Mouse (Mus musculus): ENCODE measurements around the gene Pkib. TPM values are rescaled to one million over a fixed set of nuclear protein-coding genes. Genes with fewer than 3 reads are reported as not detected.

Gene Pkib
- polyA plus RNA-seq, 1 experiment from 2014 or later, result 2.8 TPM

DNA sequence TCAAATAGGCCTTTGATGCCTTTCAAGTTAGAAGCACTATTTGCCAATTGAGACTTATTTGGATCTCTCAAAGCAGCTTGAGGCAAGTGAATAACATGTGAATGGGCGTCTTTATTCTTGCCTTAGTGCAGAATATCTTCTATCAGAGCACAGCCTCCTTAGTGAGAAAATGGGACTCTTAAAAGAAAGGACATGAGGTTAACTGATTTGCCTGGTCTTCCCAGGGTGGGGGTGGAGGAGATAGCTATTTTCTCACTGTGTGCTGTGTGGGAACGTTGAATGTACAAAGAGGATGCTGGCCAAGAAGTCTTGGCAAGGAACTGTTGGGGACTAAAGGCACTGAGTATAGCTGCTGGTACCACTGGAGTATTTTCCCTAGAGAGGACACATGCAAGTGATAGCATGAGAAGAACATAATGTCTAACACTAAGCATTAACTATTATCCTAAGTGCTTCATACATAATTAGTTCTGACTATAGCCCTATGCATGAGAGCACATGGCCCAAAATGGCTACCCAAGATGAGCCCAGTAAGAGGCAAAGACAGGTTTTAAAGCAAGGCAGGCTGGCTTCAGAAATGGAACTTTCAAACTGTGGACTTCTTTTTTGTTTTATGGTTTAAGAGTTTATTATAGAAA, 112.5 kb downstream of the Pkib start:
- 34% methylated on average over 2 of the region's 2 CpGs for WGBS
- no peaks in the 10 kb centered on the region for H3K9me3 ChIP-seq (ENCODE audit: control insufficient read depth, low read length)
- H3K9ac ChIP-seq (replicated peaks; ENCODE audit: low read depth, low read length), result no peak overlapping the region
- no peaks in the 10 kb centered on the region for H3K27me3 ChIP-seq (ENCODE audit: control insufficient read depth, insufficient read depth, low read length)
- ATAC-seq (ENCODE audit: low read depth), result peak; percentile 85
- H3K36me3 ChIP-seq (ENCODE audit: control insufficient read depth, insufficient read depth, low read length), result no peaks in the 10 kb centered on the region
- H3K4me2 ChIP-seq (ENCODE audit: low read depth, low read length), result no peak overlapping the region
- no peak overlapping the region for H3K4me3 ChIP-seq (ENCODE audit: low read depth, low read length)
- no peaks in the 10 kb centered on the region for H3K4me1 ChIP-seq (ENCODE audit: control insufficient read depth, insufficient read depth, low read length)
- H3K27ac ChIP-seq (ENCODE audit: low read depth, low read length), result peak overlapping the region; percentile 45; the same call in 1 of the 2 replicates

DNA sequence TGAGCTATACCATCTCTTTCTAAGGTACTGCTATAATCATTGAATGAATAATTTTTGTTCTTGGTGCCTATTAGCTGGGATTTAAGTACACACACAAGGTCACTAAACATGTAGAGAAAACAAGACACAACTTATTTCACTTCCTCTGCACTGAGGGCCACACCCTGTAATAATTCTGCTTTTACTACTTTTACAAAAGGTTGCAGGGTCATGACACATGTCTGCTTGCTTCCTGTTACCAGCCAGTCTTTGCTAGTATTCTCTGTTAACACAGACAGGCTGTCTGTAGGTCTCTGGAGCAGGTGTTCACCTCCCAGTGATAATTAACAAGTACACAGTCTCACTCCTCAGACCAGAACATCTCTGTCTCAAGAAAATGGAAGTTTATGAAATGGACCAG, 113.7 kb downstream of the Pkib start:
- Histone ChIP-seq H3K27me3 (ENCODE audit: control insufficient read depth, insufficient read depth, low read length) (no peaks in the 10 kb centered on the region), H3K4me1 (ENCODE audit: control insufficient read depth, insufficient read depth, low read length) (no peaks in the 10 kb centered on the region), H3K36me3 (ENCODE audit: control insufficient read depth, insufficient read depth, low read length) (no peaks in the 10 kb centered on the region), H3K9me3 (ENCODE audit: control insufficient read depth, low read length) (no peaks in the 10 kb centered on the region), H3K4me2 (ENCODE audit: low read depth, low read length) (no peak overlapping the region), H3K4me3 (ENCODE audit: low read depth, low read length) (no peak overlapping the region), H3K9ac (replicated peaks; ENCODE audit: low read depth, low read length) (no peak overlapping the region), H3K27ac (ENCODE audit: low read depth, low read length) (no peak overlapping the region)
- no peak for ATAC-seq (ENCODE audit: low read depth)

DNA sequence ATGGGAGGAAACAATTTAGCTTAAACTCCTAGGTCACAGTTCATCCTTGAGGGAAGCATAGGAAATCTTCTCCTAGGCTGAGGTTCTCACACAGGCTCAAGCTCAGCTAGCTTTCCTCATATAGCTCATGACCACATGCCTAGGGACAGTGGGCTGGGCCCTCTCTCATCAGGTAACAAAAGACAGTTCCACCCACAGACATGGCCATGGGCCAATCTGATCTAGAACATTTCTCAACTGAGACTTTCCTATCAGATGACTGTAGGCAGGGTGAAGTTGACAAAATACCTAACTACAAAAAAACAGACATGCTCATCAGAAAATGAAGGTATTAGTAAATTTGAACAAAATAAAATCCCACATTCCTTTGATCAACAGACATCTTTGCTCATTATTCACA, 115.3 kb downstream of the Pkib start:
- Histone ChIP-seq H3K4me2 (ENCODE audit: low read depth, low read length) (no peak overlapping the region), H3K36me3 (ENCODE audit: control insufficient read depth, insufficient read depth, low read length) (no peaks in the 10 kb centered on the region), H3K9me3 (ENCODE audit: control insufficient read depth, low read length) (no peaks in the 10 kb centered on the region), H3K9ac (replicated peaks; ENCODE audit: low read depth, low read length) (no peak overlapping the region), H3K4me3 (ENCODE audit: low read depth, low read length) (no peak overlapping the region), H3K27ac (ENCODE audit: low read depth, low read length) (no peak overlapping the region), H3K4me1 (ENCODE audit: control insufficient read depth, insufficient read depth, low read length) (no peaks in the 10 kb centered on the region), H3K27me3 (ENCODE audit: control insufficient read depth, insufficient read depth, low read length) (no peaks in the 10 kb centered on the region)
- ATAC-seq (ENCODE audit: low read depth), result no peak

DNA sequence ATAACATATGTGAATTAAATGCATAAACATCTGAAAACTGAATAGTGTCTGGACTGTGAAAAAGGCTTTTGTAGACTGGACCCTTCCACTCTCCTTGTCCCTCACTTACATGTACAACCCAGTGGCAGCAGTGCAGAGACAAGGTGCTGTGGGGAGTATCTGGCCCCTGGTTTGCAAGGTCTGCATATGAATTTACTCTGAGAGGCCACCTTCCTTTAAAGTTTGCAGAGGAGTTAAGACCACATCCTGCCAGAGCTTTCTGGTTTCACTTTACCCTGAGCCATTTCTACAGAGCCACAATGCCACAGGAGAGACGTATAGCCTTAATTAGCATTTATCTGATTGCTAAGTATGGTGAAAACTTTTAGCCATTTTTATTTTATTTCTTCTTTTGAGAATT, 121.6 kb downstream of the Pkib start:
- Histone ChIP-seq H3K9ac (replicated peaks; ENCODE audit: low read depth, low read length) (no peak overlapping the region), H3K27me3 (ENCODE audit: control insufficient read depth, insufficient read depth, low read length) (no peaks in the 10 kb centered on the region), H3K36me3 (ENCODE audit: control insufficient read depth, insufficient read depth, low read length) (no peaks in the 10 kb centered on the region), H3K9me3 (ENCODE audit: control insufficient read depth, low read length) (no peaks in the 10 kb centered on the region), H3K27ac (ENCODE audit: low read depth, low read length) (no peak overlapping the region), H3K4me2 (ENCODE audit: low read depth, low read length) (no peak overlapping the region), H3K4me1 (ENCODE audit: control insufficient read depth, insufficient read depth, low read length) (no peaks in the 10 kb centered on the region), H3K4me3 (ENCODE audit: low read depth, low read length) (no peak overlapping the region)
- no peak for ATAC-seq (ENCODE audit: low read depth)
- 93% methylated on average over 1 of the region's 1 CpGs for WGBS

DNA sequence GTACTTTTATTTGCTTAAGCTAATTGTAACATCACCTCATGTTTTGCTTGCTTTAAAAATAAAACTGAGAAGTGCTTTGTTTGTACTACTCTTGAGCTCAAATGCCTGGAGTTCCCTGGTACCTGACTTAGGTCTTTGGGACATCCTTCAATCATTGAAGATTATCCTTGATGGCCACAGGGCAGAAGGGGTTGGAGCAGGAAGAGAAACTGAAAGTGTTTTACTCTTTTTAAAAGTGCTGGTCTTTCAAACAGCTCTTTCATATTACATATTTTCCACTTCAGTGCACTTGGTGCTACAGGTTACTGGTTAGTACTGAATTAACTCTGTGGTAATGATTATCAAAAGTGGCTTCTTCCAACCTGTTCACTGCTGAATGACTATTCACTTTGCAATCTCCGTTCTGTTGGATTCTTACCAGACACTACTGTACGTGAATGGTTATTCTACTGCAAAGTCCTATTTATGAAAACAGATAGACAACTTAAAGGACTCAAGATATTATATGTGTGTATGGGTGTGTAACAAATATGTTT, 123.5 kb downstream of the Pkib start:
- Histone ChIP-seq H3K4me3 (ENCODE audit: low read depth, low read length) (no peak overlapping the region), H3K9ac (replicated peaks; ENCODE audit: low read depth, low read length) (no peak overlapping the region), H3K4me1 (ENCODE audit: control insufficient read depth, insufficient read depth, low read length) (no peaks in the 10 kb centered on the region), H3K27ac (ENCODE audit: low read depth, low read length) (no peak overlapping the region), H3K9me3 (ENCODE audit: control insufficient read depth, low read length) (no peaks in the 10 kb centered on the region), H3K27me3 (ENCODE audit: control insufficient read depth, insufficient read depth, low read length) (no peaks in the 10 kb centered on the region), H3K36me3 (ENCODE audit: control insufficient read depth, insufficient read depth, low read length) (no peaks in the 10 kb centered on the region), H3K4me2 (ENCODE audit: low read depth, low read length) (no peak overlapping the region)
- no peak for ATAC-seq (ENCODE audit: low read depth)
- WGBS, result 97% methylated on average over 2 of the region's 2 CpGs

DNA sequence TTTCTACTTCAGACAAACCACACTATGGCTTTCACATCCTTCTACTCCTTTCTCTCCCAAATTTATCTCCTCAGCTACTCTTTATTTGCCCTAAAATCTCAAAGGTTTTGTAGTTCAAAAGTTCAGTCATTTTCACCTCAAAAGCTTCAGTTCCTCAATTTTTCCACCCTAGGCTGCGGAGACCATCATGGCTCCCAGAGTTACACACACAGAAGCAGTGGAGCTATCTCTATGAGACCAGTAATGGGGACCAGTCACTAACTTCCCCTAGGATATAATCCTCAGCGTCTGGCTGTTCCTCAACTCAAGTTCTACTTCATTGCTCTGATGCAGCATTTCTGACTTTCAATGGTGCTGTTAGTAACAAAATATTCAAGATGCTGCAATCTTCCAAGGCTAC, 127.2 kb downstream of the Pkib start:
- Histone ChIP-seq H3K9me3 (ENCODE audit: control insufficient read depth, low read length) (no peaks in the 10 kb centered on the region), H3K9ac (replicated peaks; ENCODE audit: low read depth, low read length) (no peak overlapping the region), H3K27me3 (ENCODE audit: control insufficient read depth, insufficient read depth, low read length) (no peaks in the 10 kb centered on the region), H3K4me3 (ENCODE audit: low read depth, low read length) (no peak overlapping the region), H3K27ac (ENCODE audit: low read depth, low read length) (no peak overlapping the region), H3K4me2 (ENCODE audit: low read depth, low read length) (no peak overlapping the region), H3K36me3 (ENCODE audit: control insufficient read depth, insufficient read depth, low read length) (no peaks in the 10 kb centered on the region), H3K4me1 (ENCODE audit: control insufficient read depth, insufficient read depth, low read length) (no peaks in the 10 kb centered on the region)
- WGBS, result 92% methylated on average over 2 of the region's 2 CpGs
- ATAC-seq (ENCODE audit: low read depth), result no peak

DNA sequence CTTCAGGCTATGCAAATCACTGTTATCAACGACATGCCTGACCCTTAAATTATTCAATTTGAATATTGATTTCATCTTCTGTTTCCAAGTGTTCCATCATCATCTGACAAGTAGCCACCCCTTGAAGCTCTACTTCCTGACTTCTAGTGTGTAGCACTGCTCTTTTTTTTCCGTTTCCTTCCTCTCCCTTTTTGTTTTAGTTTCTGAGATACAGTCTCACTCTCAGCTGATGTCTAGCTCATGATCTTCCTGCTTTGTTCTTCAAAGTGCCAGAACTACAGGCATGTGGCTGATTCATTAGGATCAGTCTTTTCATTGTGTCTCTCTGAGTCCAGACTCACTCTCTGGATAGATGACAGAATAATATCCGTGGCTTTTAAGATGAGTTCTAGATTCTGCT, 128.9 kb downstream of the Pkib start:
- no peak overlapping the region for H3K4me3 ChIP-seq (ENCODE audit: low read depth, low read length)
- 72% methylated on average over 3 of the region's 3 CpGs for WGBS
- ATAC-seq (ENCODE audit: low read depth), result no peak
- H3K27ac ChIP-seq (ENCODE audit: low read depth, low read length), result no peak overlapping the region
- H3K27me3 ChIP-seq (ENCODE audit: control insufficient read depth, insufficient read depth, low read length), result no peaks in the 10 kb centered on the region
- H3K4me2 ChIP-seq (ENCODE audit: low read depth, low read length), result no peak overlapping the region
- no peaks in the 10 kb centered on the region for H3K36me3 ChIP-seq (ENCODE audit: control insufficient read depth, insufficient read depth, low read length)
- no peaks in the 10 kb centered on the region for H3K9me3 ChIP-seq (ENCODE audit: control insufficient read depth, low read length)
- no peak overlapping the region for H3K9ac ChIP-seq (replicated peaks; ENCODE audit: low read depth, low read length)
- H3K4me1 ChIP-seq (ENCODE audit: control insufficient read depth, insufficient read depth, low read length), result no peaks in the 10 kb centered on the region

DNA sequence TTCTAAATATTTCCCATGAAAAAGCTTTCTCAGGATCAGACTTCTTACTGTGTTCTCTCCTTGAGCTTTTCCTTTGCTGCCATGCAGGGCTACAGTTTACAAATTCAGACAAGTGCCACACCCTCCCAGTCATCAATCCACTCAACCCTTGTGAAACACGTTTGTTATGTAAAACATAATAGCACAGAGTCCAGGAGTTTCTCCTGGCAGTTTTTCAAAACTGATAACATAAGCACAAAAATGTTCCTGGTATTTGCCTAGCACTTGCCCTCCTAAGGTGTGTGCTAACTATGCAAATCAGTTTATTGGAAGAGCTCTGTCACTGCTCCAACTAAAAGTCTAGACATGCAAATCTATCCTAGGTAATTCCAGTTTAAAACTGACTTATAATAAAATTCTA, 131.3 kb downstream of the Pkib start:
- Histone ChIP-seq H3K27me3 (ENCODE audit: control insufficient read depth, insufficient read depth, low read length) (no peaks in the 10 kb centered on the region), H3K4me3 (ENCODE audit: low read depth, low read length) (no peak overlapping the region), H3K36me3 (ENCODE audit: control insufficient read depth, insufficient read depth, low read length) (no peaks in the 10 kb centered on the region), H3K4me1 (ENCODE audit: control insufficient read depth, insufficient read depth, low read length) (no peaks in the 10 kb centered on the region), H3K9ac (replicated peaks; ENCODE audit: low read depth, low read length) (no peak overlapping the region), H3K9me3 (ENCODE audit: control insufficient read depth, low read length) (no peaks in the 10 kb centered on the region), H3K4me2 (ENCODE audit: low read depth, low read length) (no peak overlapping the region), H3K27ac (ENCODE audit: low read depth, low read length) (no peak overlapping the region)
- 36% methylated on average over 1 of the region's 1 CpGs for WGBS
- no peak for ATAC-seq (ENCODE audit: low read depth)

DNA sequence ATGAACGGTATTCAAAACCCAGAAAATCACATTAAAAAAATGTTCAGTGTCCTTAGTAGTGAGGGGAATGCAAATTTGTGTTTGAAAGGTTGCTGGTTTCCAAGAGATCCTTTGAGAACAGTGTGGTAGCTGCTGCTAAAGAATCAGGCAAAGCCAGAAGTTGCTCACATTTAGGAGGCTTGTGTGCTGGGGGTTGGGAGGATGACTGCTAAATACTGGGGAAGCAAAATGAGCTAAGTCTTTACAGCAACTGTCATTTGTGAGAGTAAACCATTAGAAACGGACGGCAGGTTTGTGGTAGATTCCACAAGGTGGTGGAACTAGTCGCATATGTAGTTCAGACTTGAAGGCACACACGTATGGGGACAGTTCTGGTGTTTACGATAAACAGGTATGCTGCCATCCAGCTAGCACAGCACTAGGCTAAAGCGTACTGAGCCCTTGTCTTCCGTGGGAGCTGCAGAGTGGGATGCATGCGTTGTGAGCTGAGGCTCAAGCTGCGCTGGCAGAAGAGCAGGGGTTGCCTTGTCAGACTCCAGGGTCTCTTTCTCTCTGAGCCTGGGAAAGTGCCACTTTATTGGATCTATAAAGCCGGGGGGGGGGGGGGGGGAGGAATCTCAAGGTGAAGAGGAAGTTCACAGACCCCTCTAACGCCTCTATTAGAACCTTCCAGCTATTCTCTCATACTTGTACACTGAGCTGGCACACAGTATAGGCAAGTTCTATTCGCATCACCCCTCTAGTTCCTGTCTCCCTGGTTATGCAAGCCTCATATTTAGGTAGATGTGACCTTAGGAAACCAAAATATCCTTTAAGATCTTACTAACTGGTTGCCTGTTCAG, 151.7 kb downstream of the Pkib start:
- Histone ChIP-seq H3K36me3 (ENCODE audit: control insufficient read depth, insufficient read depth, low read length) (no peaks in the 10 kb centered on the region), H3K27me3 (ENCODE audit: control insufficient read depth, insufficient read depth, low read length) (no peaks in the 10 kb centered on the region), H3K4me2 (ENCODE audit: low read depth, low read length) (peak overlapping the region; percentile 50; the same call in 1 of the 2 replicates), H3K4me3 (ENCODE audit: low read depth, low read length) (0 out of 2 replicates have a peak overlapping the region, but pooled peaks have one; percentile 10), H3K9me3 (ENCODE audit: control insufficient read depth, low read length) (no peaks in the 10 kb centered on the region), H3K27ac (ENCODE audit: low read depth, low read length) (peak overlapping the region; percentile 83), H3K9ac (replicated peaks; ENCODE audit: low read depth, low read length) (no peak overlapping the region), H3K4me1 (ENCODE audit: control insufficient read depth, insufficient read depth, low read length) (peaks cover 4% of the 10 kb centered on the region; the same call in 1 of the 2 replicates)
- ATAC-seq (ENCODE audit: low read depth), result peak; percentile 78
- WGBS, result 7% methylated on average over 12 of the region's 13 CpGs
